Mouse (Mus musculus): Measurements from ENCODE around the gene Unk.
"Not testable (repeated sequence)": the region's sequence is repeated elsewhere in the genome, so short reads cannot be mapped to it uniquely, and the experiment has no call there.

The Unk gene

GRCm38 (mm10) chr11:116088741-116089394, 58.7 kb downstream of the Unk start:
- no peak for DNase-seq (ENCODE audit: low spot score in 2 of 2)

- DNase-seq (ENCODE audit: low spot score in 2 of 2) = no peak
Observed at GRCm38 (mm10) chr11:116089545-116089944, 59.4 kb downstream of the Unk start.

GRCm38 (mm10) chr11:116091591-116091990, 61.5 kb downstream of the Unk start:
- no peak for DNase-seq (ENCODE audit: low spot score in 2 of 2)

- not testable (repeated sequence) for DNase-seq (ENCODE audit: low spot score in 2 of 2)
Observed at GRCm38 (mm10) chr11:116092959-116093358, 62.8 kb downstream of the Unk start.

GRCm38 (mm10) chr11:116093771-116094565, 63.8 kb downstream of the Unk start:
- no peak for DNase-seq (ENCODE audit: low spot score in 2 of 2)

GRCm38 (mm10) chr11:116095573-116095972, 65.5 kb downstream of the Unk start:
- DNase-seq (ENCODE audit: low spot score in 2 of 2) = no peak

- no peak for DNase-seq (ENCODE audit: low spot score in 2 of 2)
Observed at GRCm38 (mm10) chr11:116096213-116097108, 66.3 kb downstream of the Unk start.

- DNase-seq (ENCODE audit: low spot score in 2 of 2) = no peak
Observed at GRCm38 (mm10) chr11:116098711-116099460, 68.8 kb downstream of the Unk start.

GRCm38 (mm10) chr11:116099462-116099861, 69.3 kb downstream of the Unk start:
- no peak for DNase-seq (ENCODE audit: low spot score in 2 of 2)

- no peak for DNase-seq (ENCODE audit: low spot score in 2 of 2)
Observed at GRCm38 (mm10) chr11:116100385-116100784, 70.3 kb downstream of the Unk start.

- DNase-seq (ENCODE audit: low spot score in 2 of 2) = no peak
Observed at GRCm38 (mm10) chr11:116100839-116101238, 70.7 kb downstream of the Unk start.

- no peak for DNase-seq (ENCODE audit: low spot score in 2 of 2)
Observed at GRCm38 (mm10) chr11:116101931-116102381, 71.8 kb downstream of the Unk start.

- DNase-seq (ENCODE audit: low spot score in 2 of 2) = no peak
Observed at GRCm38 (mm10) chr11:116102472-116102871, 72.3 kb downstream of the Unk start.

- DNase-seq (ENCODE audit: low spot score in 2 of 2) = no peak
Observed at GRCm38 (mm10) chr11:116103572-116103971, 73.5 kb downstream of the Unk start.

- no peak for DNase-seq (ENCODE audit: low spot score in 2 of 2)
Observed at GRCm38 (mm10) chr11:116104006-116104646, 74.0 kb downstream of the Unk start.

GRCm38 (mm10) chr11:116105065-116105464, 74.9 kb downstream of the Unk start:
- DNase-seq (ENCODE audit: low spot score in 2 of 2) = no peak

GRCm38 (mm10) chr11:116106154-116106962, 76.2 kb downstream of the Unk start:
- DNase-seq (ENCODE audit: low spot score in 2 of 2) = no peak

GRCm38 (mm10) chr11:116106963-116107776, 77.0 kb downstream of the Unk start:
- DNase-seq (ENCODE audit: low spot score in 2 of 2) = no peak

- DNase-seq (ENCODE audit: low spot score in 2 of 2) = no peak
Observed at GRCm38 (mm10) chr11:116107777-116108285, 77.7 kb downstream of the Unk start.
